Mouse (Mus musculus) embryonic facial prominence, embryonic 15.5 days (tissue): Measurements from ENCODE around the gene Sept6. TPM values are rescaled to one million over a fixed set of nuclear protein-coding genes. Genes with fewer than 3 reads are reported as not detected.

Experiments used
- ATAC-seq: fragments of 200-750 bp; cut with Nextera tagmentation; 2 replicates; pipeline ENCODE4 v1.8.0; 2017; ENCODE audit warnings: low read depth, moderate TSS enrichment; ENCODE audit not compliant: insufficient number of reproducible peaks, low FRiP score, low TSS enrichment
- H3K27ac ChIP-seq: fragments of 300-500 bp; sonication (generic); replicated peaks from 2 replicates; pipeline ENCODE4 v1.5.1; 2015; ENCODE audit warnings: mild to moderate bottlenecking, inconsistent platforms
- H3K27me3 ChIP-seq: fragments of 300-500 bp; sonication (generic); 2 replicates; pipeline ENCODE4 v1.6.1; 2015; ENCODE audit warnings: inconsistent platforms
- H3K36me3 ChIP-seq: fragments of 300-500 bp; sonication (generic); 2 replicates; pipeline ENCODE4 v1.6.1; 2015; ENCODE audit warnings: mild to moderate bottlenecking, inconsistent platforms
- H3K4me1 ChIP-seq: fragments of 300-500 bp; sonication (generic); 2 replicates; pipeline ENCODE4 v1.6.1; 2015; ENCODE audit warnings: inconsistent platforms
- H3K4me2 ChIP-seq: fragments of 300-500 bp; sonication (generic); replicated peaks from 2 replicates; pipeline ENCODE4 v1.6.1; 2015; ENCODE audit warnings: mild to moderate bottlenecking, inconsistent platforms
- H3K4me3 ChIP-seq: fragments of 300-500 bp; sonication (generic); replicated peaks from 2 replicates; pipeline ENCODE4 v1.5.1; 2015; ENCODE audit warnings: mild to moderate bottlenecking, inconsistent platforms
- H3K9ac ChIP-seq: fragments of 300-500 bp; sonication (generic); 2 replicates; pipeline ENCODE4 v1.6.1; 2015; ENCODE audit warnings: inconsistent platforms
- H3K9me3 ChIP-seq: fragments of 300-500 bp; sonication (generic); replicated peaks from 2 replicates; pipeline ENCODE4 v1.6.1; 2016; ENCODE audit warnings: inconsistent platforms
- WGBS: fragments of 180-500 bp; shearing (Covaris S2); methylation state at CpG from one replicate; pipeline ENCODE4 v1.1.7; 2015; 5-methylcytosine and 5-hydroxymethylcytosine counted together
- polyA plus RNA-seq: library from polyadenylated mRNA; unstranded; fragments of >200 nt; fragmentation: Nextera tagmentation; extraction: Ambion mirVana; gene quantifications from 2 replicates; pipeline ENCODE4 v1.2.1, GENCODE M21; 2015

Gene Sept6
- 24.0 and 24.4 TPM in 2 replicates for polyA plus RNA-seq

DNA sequence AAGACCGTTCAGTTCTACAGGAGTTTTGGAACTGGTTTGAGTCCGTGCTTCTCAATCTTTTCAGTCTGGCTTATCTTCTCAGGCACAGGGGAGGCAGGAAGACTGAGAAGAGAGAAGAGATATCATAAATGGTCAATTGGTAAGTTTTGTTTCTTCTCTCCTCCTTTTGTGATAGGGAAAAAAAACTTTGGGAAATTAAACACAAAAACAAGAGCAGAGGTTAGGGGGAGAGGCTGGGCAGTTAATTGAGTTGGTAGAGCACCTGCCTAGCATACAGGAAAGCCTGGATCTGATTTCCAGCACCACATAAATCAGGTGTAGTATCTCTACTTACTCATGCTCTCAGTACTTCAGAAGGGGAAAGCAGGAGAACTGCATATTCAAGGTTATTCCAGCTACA lies at the start of gene Sept6:
Gene Sept6, minus strand, starts transcription at position 101 of the 400 bp plus-strand sequence.
- no peak within 1 kb of the TSS for H3K27ac ChIP-seq
- no peak for ATAC-seq
- H3K4me1 ChIP-seq = no peaks in the 10 kb centered on the region
- H3K36me3 ChIP-seq = no peaks in the 10 kb centered on the region
- no peak within 1 kb of the TSS for H3K9ac ChIP-seq
- no peaks in the 10 kb centered on the region for H3K27me3 ChIP-seq
- WGBS = 80% methylated on average over 2 of the region's 2 CpGs
- no peak within 1 kb of the TSS for H3K4me3 ChIP-seq
- no peak within 1 kb of the TSS for H3K4me2 ChIP-seq
- no peaks in the 10 kb centered on the region for H3K9me3 ChIP-seq

DNA sequence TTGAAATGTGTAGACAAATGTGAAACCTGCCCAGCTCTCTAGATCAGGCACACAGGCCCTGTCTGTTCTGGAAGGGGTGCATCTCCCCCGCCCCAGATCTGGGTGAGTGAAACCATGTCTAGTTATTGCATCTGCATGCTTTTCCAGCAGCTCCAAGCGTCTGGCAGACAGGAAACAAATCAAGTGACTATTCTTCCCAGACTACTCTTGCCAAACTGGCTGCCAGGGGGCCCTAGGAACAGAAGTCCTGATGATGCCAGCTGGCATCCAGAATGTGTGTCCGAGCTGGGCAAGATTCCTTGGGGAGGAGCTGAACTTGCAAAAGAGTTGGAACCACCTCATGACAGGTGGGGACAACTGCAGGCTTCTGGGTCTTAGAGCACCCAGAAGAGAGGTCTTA lies 36.8 kb upstream of the Sept6 start:
- Histone ChIP-seq H3K9ac (no peak overlapping the region), H3K4me1 (no peaks in the 10 kb centered on the region), H3K27me3 (no peaks in the 10 kb centered on the region), H3K27ac (no peak overlapping the region), H3K36me3 (no peaks in the 10 kb centered on the region), H3K9me3 (no peaks in the 10 kb centered on the region), H3K4me2 (no peak overlapping the region), H3K4me3 (no peak overlapping the region)
- ATAC-seq = no peak
- 33% methylated on average over 3 of the region's 3 CpGs for WGBS

DNA sequence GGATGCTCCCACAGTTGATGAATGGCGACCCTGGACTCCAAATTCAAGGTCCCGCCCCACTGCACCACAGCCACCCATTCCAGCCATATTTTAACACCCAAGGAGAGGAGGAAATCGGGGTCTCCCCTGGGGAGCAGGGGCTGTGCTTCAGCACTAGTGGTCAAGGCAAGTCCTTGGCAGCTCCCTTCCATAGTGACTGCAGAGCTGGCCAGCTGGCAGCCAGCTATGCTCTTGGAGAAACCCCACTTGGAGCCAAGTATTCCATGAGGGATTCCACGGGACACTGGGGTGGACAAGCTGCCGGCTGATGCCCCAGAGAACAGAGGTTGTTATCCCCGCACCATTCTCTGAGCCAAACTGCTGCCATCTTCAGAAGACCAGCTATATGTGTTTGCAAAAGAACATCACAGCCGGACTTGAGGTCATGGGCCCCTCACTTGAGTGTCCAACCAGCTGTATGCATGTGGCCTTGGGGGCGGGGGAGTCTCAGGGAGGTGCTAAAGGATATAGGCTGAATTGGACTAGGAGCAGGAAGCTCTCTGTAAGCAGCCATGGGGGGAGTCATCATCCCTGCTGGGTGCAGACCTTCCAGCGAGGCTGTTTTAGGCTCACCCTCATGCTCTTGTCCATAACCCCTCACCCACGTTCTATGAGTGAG lies 32.2 kb upstream of the Sept6 start:
- Histone ChIP-seq H3K4me3 (no peak overlapping the region), H3K27ac (no peak overlapping the region), H3K4me1 (no peaks in the 10 kb centered on the region), H3K4me2 (no peak overlapping the region), H3K36me3 (no peaks in the 10 kb centered on the region), H3K9me3 (no peaks in the 10 kb centered on the region), H3K27me3 (no peaks in the 10 kb centered on the region), H3K9ac (no peak overlapping the region)
- WGBS = 72% methylated on average over 10 of the region's 10 CpGs
- ATAC-seq = no peak

DNA sequence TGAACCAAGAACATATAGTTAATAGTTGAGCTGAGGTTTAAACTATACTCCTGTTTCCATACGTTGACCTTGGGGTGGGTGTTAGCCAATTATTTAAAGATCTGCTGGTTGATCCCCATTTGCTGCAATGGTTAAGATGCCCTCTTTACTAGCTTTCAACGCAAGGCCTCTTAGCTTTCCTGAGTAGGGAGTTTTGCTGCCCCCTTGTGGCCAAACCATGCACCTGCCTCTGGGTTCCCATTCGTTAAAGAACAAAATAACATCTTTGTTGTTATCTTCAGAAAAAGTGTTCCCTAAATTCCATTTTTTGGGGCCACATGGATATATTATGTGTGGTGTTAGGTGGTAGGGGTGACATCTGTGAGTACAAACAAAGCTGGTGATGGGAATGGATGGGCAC lies 31.1 kb upstream of the Sept6 start:
- ATAC-seq = no peak
- H3K4me1 ChIP-seq = no peaks in the 10 kb centered on the region
- 12% methylated on average over 3 of the region's 3 CpGs for WGBS
- no peak overlapping the region for H3K9ac ChIP-seq
- no peak overlapping the region for H3K4me3 ChIP-seq
- no peaks in the 10 kb centered on the region for H3K27me3 ChIP-seq
- H3K9me3 ChIP-seq = no peaks in the 10 kb centered on the region
- H3K36me3 ChIP-seq = no peaks in the 10 kb centered on the region
- H3K27ac ChIP-seq = no peak overlapping the region
- H3K4me2 ChIP-seq = no peak overlapping the region

DNA sequence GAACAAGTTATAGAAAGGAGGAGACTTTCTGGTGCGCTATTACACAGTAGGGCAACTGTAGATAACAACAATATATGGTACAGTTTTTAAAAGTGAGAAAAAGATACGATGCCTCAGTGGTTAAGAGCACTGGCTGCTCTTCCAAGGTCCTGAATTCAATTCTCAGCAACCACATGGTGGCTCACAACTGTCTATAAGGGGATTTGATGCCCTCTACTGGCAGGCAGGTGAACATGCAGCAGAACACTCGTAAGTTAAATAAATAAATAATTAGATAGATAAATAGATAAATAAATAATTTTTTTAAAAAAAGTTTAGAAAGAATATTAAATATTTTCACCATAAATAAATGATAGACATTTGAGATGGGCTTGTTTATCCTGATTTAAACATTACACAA lies 27.5 kb upstream of the Sept6 start:
- Histone ChIP-seq H3K4me2 (no peak overlapping the region), H3K4me1 (no peaks in the 10 kb centered on the region), H3K9me3 (no peaks in the 10 kb centered on the region), H3K27me3 (no peaks in the 10 kb centered on the region), H3K4me3 (no peak overlapping the region), H3K27ac (no peak overlapping the region), H3K36me3 (no peaks in the 10 kb centered on the region), H3K9ac (no peak overlapping the region)
- no peak for ATAC-seq
- 69% methylated on average over 3 of the region's 3 CpGs for WGBS

DNA sequence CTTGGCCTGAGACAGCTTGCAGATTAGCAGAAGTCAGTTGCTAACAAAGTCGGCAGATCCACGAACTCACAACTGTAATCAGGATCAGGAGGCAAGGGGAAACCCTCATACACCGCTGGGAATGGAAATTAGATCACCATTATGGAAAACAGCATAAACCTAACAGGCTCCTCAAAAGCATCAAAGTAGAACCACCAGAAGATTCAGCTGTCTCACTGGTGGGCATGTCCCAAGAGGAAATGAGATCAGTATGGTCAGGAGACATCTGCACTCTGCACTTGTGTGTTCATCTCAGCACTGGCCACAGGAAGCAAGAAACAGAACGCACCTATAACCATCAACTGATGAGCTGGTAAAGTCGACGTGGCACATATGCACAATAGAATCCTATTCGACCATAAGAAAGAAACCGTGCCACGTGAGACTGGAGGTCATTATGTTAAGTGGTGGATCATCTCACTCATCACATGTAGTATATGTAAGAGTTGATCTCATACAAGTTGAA lies 26.6 kb upstream of the Sept6 start:
- Histone ChIP-seq H3K36me3 (no peaks in the 10 kb centered on the region), H3K27me3 (no peaks in the 10 kb centered on the region), H3K9ac (no peak overlapping the region), H3K9me3 (no peaks in the 10 kb centered on the region), H3K27ac (no peak overlapping the region), H3K4me3 (no peak overlapping the region), H3K4me1 (no peaks in the 10 kb centered on the region), H3K4me2 (no peak overlapping the region)
- 86% methylated on average over 9 of the region's 9 CpGs for WGBS
- no peak for ATAC-seq

DNA sequence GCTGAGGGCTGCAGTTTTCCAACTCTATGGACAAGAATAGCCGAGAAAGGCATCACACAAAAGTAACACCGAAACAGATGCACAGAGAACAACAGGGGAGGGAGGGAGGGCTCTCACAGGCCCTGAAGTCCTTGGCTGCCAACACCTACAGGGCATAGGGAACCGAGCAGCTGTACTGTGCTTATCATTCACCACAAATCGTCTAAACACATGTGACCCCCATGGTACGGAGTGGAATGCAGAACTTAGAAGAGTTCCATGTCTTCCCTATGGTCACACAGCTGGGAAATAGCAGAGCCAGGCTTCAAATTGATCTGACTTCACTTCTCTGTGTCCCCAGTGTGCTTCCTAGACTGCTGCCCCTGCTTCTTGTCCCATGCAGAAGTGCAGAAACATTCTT lies 22.3 kb upstream of the Sept6 start:
- 73% methylated on average over 5 of the region's 5 CpGs for WGBS
- Histone ChIP-seq H3K4me2 (no peak overlapping the region), H3K9me3 (no peaks in the 10 kb centered on the region), H3K36me3 (no peaks in the 10 kb centered on the region), H3K4me1 (no peaks in the 10 kb centered on the region), H3K27me3 (no peaks in the 10 kb centered on the region), H3K9ac (no peak overlapping the region), H3K27ac (no peak overlapping the region), H3K4me3 (no peak overlapping the region)
- no peak for ATAC-seq

DNA sequence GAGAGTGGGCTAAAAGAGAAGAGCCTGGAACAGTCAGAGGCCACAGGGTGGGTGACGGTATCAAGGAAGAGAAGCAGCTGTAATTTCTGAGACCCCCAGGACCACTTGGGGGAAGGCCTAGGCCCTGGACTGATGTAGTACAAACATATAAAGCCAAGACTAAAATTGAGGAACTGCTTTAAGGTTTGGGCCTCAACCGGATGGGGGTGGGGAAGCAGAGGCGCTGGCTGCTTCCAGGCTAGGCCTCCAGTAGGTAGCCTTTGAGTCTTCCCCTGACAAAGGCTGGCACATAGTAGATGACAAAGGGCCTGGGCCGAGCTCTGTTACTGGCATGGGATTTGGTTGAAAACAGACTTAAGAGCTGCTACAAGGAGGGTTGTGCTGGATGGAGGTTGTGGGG lies 555 bp downstream of the Sept6 start:
- Histone ChIP-seq H3K36me3 (no peaks in the 10 kb centered on the region), H3K9ac (no peak overlapping the region), H3K4me2 (no peak overlapping the region), H3K9me3 (no peaks in the 10 kb centered on the region), H3K4me3 (no peak overlapping the region), H3K27me3 (no peaks in the 10 kb centered on the region), H3K4me1 (no peaks in the 10 kb centered on the region), H3K27ac (no peak overlapping the region)
- WGBS = 86% methylated on average over 4 of the region's 4 CpGs
- ATAC-seq = no peak

DNA sequence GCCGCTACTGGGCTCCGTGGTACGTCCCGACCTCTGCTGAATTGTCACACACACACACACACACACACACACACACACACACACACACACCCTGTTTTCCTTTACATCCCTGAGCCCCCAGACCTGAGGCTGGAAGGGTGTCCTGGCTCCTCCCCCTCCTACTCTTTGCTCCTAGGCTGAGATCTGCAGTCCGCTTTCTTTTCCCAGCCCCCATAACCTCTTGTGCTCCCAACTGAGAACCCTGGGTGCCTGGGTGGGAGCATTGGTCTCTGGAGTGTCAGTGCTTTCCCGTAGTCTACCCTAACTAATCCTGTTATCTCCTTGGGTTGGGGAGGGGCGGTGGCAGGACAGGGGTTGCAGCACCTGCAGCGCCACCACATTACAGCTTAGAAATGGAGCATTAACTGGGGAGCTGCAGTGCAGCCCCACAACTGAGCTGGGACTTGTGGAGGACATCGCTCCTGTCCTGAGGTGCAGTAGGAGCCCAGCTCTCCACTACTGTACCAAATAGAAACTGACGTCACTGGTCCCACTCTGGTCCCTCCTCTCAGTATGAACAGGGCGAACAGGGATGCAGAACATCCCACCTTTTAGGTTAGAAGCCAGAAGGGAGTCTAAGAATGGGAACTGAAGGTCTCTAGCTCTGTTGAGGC lies 1.7 kb downstream of the Sept6 start:
- peak overlapping the region; percentile 57 for H3K4me3 ChIP-seq
- peak overlapping the region; percentile 64 for H3K4me2 ChIP-seq
- H3K9ac ChIP-seq = no peak overlapping the region
- H3K27ac ChIP-seq = no peak overlapping the region
- H3K27me3 ChIP-seq = no peaks in the 10 kb centered on the region
- H3K4me1 ChIP-seq = no peaks in the 10 kb centered on the region
- no peaks in the 10 kb centered on the region for H3K36me3 ChIP-seq
- 21% methylated on average over 7 of the region's 11 CpGs for WGBS
- H3K9me3 ChIP-seq = no peaks in the 10 kb centered on the region
- peak; percentile 69; the same call in 1 of the 2 replicates for ATAC-seq

DNA sequence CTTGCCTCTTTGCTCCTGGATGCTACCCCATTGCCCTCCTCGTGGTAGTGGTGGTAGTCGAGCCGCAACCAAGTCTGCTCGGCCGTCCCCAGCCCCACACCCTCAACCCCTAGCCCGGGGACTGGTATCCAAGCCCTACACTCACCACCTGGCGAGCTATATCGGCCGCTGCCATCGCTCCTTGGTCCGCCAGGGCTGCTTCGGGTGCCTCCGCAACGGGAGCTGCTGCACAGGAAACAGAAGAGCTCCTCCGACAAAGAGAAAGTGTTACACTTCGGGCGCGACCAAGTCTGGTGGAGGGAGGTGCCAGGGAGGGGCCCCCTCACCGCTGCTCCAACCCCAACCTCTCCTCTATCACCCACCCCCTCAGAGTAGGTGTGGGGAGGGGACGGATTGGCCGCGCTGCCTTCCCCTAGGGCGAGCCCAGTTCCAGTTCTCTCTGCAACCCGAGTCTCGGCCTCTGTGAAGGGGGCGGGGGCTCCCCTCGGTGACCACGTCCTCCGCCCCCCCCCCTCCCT lies 2.3 kb downstream of the Sept6 start:
- no peaks in the 10 kb centered on the region for H3K9me3 ChIP-seq
- no peaks in the 10 kb centered on the region for H3K27me3 ChIP-seq
- no peaks in the 10 kb centered on the region for H3K36me3 ChIP-seq
- peak; percentile 92 for ATAC-seq
- no peaks in the 10 kb centered on the region for H3K4me1 ChIP-seq
- WGBS = 20% methylated on average over 19 of the region's 29 CpGs
- peak overlapping the region; percentile 26; the same call in 1 of the 2 replicates for H3K9ac ChIP-seq
- H3K27ac ChIP-seq = peak overlapping the region; percentile 66
- H3K4me2 ChIP-seq = peak overlapping the region; percentile 64
- H3K4me3 ChIP-seq = peak overlapping the region; percentile 57

DNA sequence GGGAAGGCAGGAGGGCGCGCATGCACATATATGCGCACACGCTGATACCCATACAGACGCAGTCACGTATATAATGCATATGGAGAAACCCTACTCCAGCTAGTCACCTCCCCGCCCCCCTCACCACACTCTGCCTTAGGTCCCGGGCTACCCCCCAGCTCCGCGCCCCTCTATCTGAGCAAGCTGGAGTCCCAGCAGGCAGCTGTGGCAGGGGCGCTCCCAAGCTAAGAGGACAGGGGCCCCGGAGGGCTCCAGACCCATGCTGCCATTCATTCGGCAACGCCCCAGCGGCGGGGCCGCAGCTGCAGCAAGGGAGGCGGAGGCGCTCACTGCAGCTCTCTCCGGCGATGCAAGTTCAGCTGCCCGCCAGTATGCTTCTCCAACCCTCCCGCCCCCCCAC lies 2.8 kb downstream of the Sept6 start:
- peak; percentile 40; the same call in 1 of the 2 replicates for ATAC-seq

More for the DNA sequence above, 2.8 kb downstream of the Sept6 start:
- Histone ChIP-seq H3K36me3 (no peaks in the 10 kb centered on the region), H3K9ac (peak overlapping the region; percentile 33), H3K27ac (0 out of 2 replicates have a peak overlapping the region, but pooled peaks have one; percentile 28), H3K4me2 (peak overlapping the region; percentile 64), H3K4me3 (peak overlapping the region; percentile 57), H3K4me1 (no peaks in the 10 kb centered on the region), H3K9me3 (no peaks in the 10 kb centered on the region), H3K27me3 (no peaks in the 10 kb centered on the region)
- 14% methylated on average over 18 of the region's 23 CpGs for WGBS
